In genomic region chr11:5011480-5011879, GRCm38 (mm10) we compare ENCODE assay signal across 33 mouse cellular contexts. TPM values are rescaled to one million over a fixed set of nuclear protein-coding genes. Genes with fewer than 3 reads are reported as not detected.
A peak's percentile ranks its signal among the peaks of the same experiment; 100 is the strongest.
DNase-seq lines count a peak whose midpoint lies in the region; ATAC-seq and TF ChIP-seq lines count a peak whose summit lies in the region.
"Had no signal": no experiment of that assay in that cellular context is flagged by ENCODE, and none has a peak within 500 bp of the region (broad histone marks: within the 10 kb centered on the region; RNA-seq: fewer than 3 reads in every experiment).

No protein-coding gene starts in this region.

- TF ChIP-seq EP300 in liver, embryonic 14.5 days (IDR thresholded peaks at IDR 0.05; ENCODE audit: low read depth): no peak

- H3K4me1 ChIP-seq in heart, embryonic 15.5 days (replicated peaks): no peaks in the 10 kb centered on the region
- H3K4me1 ChIP-seq in brown adipose tissue, adult 24 weeks (ENCODE audit: control insufficient read depth, insufficient read depth, insufficient read length, low read length): no peaks in the 10 kb centered on the region
- peaks cover 38 to 39% of the 10 kb centered on the region in 2 experiments for H3K4me1 ChIP-seq in liver, embryonic 14.5 days (replicated peaks; ENCODE audit: control insufficient read depth in 2 of 2, insufficient read depth in 2 of 2, low read length in 1 of 2)
- H3K4me1 ChIP-seq: embryonic facial prominence, embryonic 12.5 days; hindbrain, embryonic 10.5 days; hindbrain, embryonic 15.5 days; limb, embryonic 12.5 days; neural tube, embryonic 12.5 days had no signal

- WGBS in heart, embryonic 15.5 days: 71% methylated on average over 1 of the region's 1 CpGs
- 56% methylated on average over 1 of the region's 1 CpGs for WGBS in liver, embryonic 14.5 days (ENCODE audit: insufficient replicate concordance)

- no peak for ATAC-seq in heart, embryonic 15.5 days (replicated peaks; ENCODE audit: insufficient number of reproducible peaks, insufficient read depth, low FRiP score, low read depth)
- ATAC-seq in liver, embryonic 14.5 days (ENCODE audit: insufficient read depth): no peak
- ATAC-seq: forebrain, embryonic 16.5 days; midbrain, embryonic 16.5 days had no signal

- H3K9ac ChIP-seq in heart, embryonic 15.5 days: no peak overlapping the region; the same call in 1 of the 2 replicates
- H3K9ac ChIP-seq in liver, embryonic 14.5 days (replicated peaks): no peak overlapping the region
- H3K9ac ChIP-seq: embryonic facial prominence, embryonic 12.5 days; hindbrain, embryonic 15.5 days; limb, embryonic 12.5 days; neural tube, embryonic 12.5 days had no signal

- H3K27me3 ChIP-seq in heart, embryonic 15.5 days: no peaks in the 10 kb centered on the region
- H3K27me3 ChIP-seq in liver, embryonic 14.5 days (ENCODE audit: control insufficient read depth, insufficient read depth, low read length): no peaks in the 10 kb centered on the region
- H3K27me3 ChIP-seq: embryonic facial prominence, embryonic 12.5 days; hindbrain, embryonic 15.5 days; limb, embryonic 12.5 days; neural tube, embryonic 12.5 days had no signal

- H3K4me2 ChIP-seq in heart, embryonic 15.5 days: no peak overlapping the region
- H3K4me2 ChIP-seq in liver, embryonic 14.5 days (ENCODE audit: low read depth): peak overlapping the region; percentile 36
- H3K4me2 ChIP-seq: embryonic facial prominence, embryonic 12.5 days; hindbrain, embryonic 15.5 days; limb, embryonic 12.5 days; midbrain, embryonic 11.5 days; neural tube, embryonic 12.5 days had no signal

- H3K36me3 ChIP-seq in heart, embryonic 15.5 days: peaks cover 35% of the 10 kb centered on the region; the same call in 1 of the 2 replicates
- H3K36me3 ChIP-seq in liver, embryonic 14.5 days (replicated peaks; ENCODE audit: control insufficient read depth, insufficient read depth, low read depth): peaks cover 48% of the 10 kb centered on the region

- no peaks in the 10 kb centered on the region for H3K9me3 ChIP-seq in heart, embryonic 15.5 days (replicated peaks)
- no peaks in the 10 kb centered on the region for H3K9me3 ChIP-seq in liver, embryonic 14.5 days (ENCODE audit: control insufficient read depth, low read length)
- H3K9me3 ChIP-seq: embryonic facial prominence, embryonic 12.5 days; heart, embryonic 10.5 days; hindbrain, embryonic 10.5 days; hindbrain, embryonic 15.5 days; limb, embryonic 12.5 days; neural tube, embryonic 12.5 days had no signal

- TF ChIP-seq CTCF in liver, embryonic 14.5 days (IDR thresholded peaks at IDR 0.05; ENCODE audit: low read depth): no peak

- 0 out of 2 replicates have a peak overlapping the region, but pooled peaks have one; percentile 26 for H3K27ac ChIP-seq in heart, embryonic 15.5 days
- peak overlapping the region; percentile 76 for H3K27ac ChIP-seq in brown adipose tissue, adult 24 weeks (replicated peaks; ENCODE audit: low read depth, low read length)
- peak overlapping the region; percentile 33 for H3K27ac ChIP-seq in liver, embryonic 14.5 days
- H3K27ac ChIP-seq: embryonic facial prominence, embryonic 12.5 days; heart, embryonic 10.5 days; hindbrain, embryonic 10.5 days; hindbrain, embryonic 15.5 days; limb, embryonic 12.5 days; neural tube, embryonic 12.5 days; stomach, postnatal 0 days had no signal

- no peak overlapping the region for H3K4me3 ChIP-seq in heart, embryonic 15.5 days
- no peak overlapping the region for H3K4me3 ChIP-seq in brown adipose tissue, adult 24 weeks (ENCODE audit: insufficient read depth, low read depth, low read length)
- no peak overlapping the region for H3K4me3 ChIP-seq in liver, embryonic 14.5 days (ENCODE audit: insufficient read depth in 1 of 2, low read depth in 2 of 2, low read length in 2 of 2)
- H3K4me3 ChIP-seq: embryonic facial prominence, embryonic 12.5 days; heart, embryonic 10.5 days; hindbrain, embryonic 10.5 days; hindbrain, embryonic 15.5 days; limb, embryonic 12.5 days; neural tube, embryonic 12.5 days had no signal

- DNase-seq in heart, postnatal 4 days: no peak
- peak; percentile 53 for DNase-seq in 416B (ENCODE audit: low read depth)
- DNase-seq in liver, embryonic 14.5 days (ENCODE audit: low read depth in 3 of 3, low spot score in 3 of 3): no peak
- no peak for DNase-seq in spleen, postnatal 14 days (ENCODE audit: low spot score in 2 of 2)
- DNase-seq in left cerebral cortex, adult 8-10 months (ENCODE audit: low spot score in 2 of 2): no peak
- DNase-seq in frontal cortex, postnatal 14 days (ENCODE audit: low spot score in 2 of 2): no peak
- DNase-seq: adrenal gland, adult 2 months; B cell, adult 2 months; cerebellum, adult 11-12 months; cerebellum, adult 9-11 months; embryo, embryonic 11 days; gastrocnemius, postnatal 14 days; kidney, adult 8-10 months; kidney, postnatal 10 days; layer of hippocampus, adult 9-11 months; lung, adult 2 months; lung, postnatal 10 days; right cerebral cortex, adult 18-20 months; spleen, adult 18-20 months; thymus, adult 18-20 months; thymus, postnatal 4 days had no signal

RNA-seq across cellular contexts. Expression of gene Ap1b1, which starts 24.9 kb away (rescaled TPM):
- 32.1 and 44.9 TPM in 2 replicates for polyA plus RNA-seq in heart, embryonic 15.5 days (2015; fragmentation: Nextera tagmentation; extraction: Ambion mirVana)
- total RNA-seq in heart, postnatal 4 days (2021): 10 to 100 TPM; 45.6 to 45.7 TPM
- polyA plus RNA-seq in brown adipose tissue, adult 24 weeks (2012; ENCODE audit: insufficient read depth, insufficient read length, missing spikeins): 27.0 and 49.5 TPM in 2 replicates
- polyA plus RNA-seq in liver, embryonic 14.5 days (2012; rRNA removed): 54.1 and 58.8 TPM in 2 replicates
- 64.1 and 77.8 TPM in 2 replicates for polyA plus RNA-seq in liver, embryonic 14.5 days (2014; fragmentation: Nextera tagmentation; extraction: Ambion mirVana)
- 100 to 1,000 TPM; 152 to 184 (median 173) TPM for total RNA-seq in left cerebral cortex, adult 8-10 months (2022)

RNA-seq across cellular contexts. Expression of gene Rasl10a, which starts 46.4 kb away (rescaled TPM):
- 0.96 and 1.1 TPM in 2 replicates for polyA plus RNA-seq in heart, embryonic 15.5 days (2015; fragmentation: Nextera tagmentation; extraction: Ambion mirVana)
- 1 to 10 TPM in 1 of 2 experiments, under 1 TPM in 1; 0.41 to 1.0 TPM for total RNA-seq in heart, postnatal 4 days (2021)
- polyA plus RNA-seq in brown adipose tissue, adult 24 weeks (2012; ENCODE audit: insufficient read depth, insufficient read length, missing spikeins): 0.95 and 3.4 TPM in 2 replicates
- 0.21 and 0.32 TPM in 2 replicates for polyA plus RNA-seq in liver, embryonic 14.5 days (2012; rRNA removed)
- 0.34 and 0.38 TPM in 2 replicates for polyA plus RNA-seq in liver, embryonic 14.5 days (2014; fragmentation: Nextera tagmentation; extraction: Ambion mirVana)
- 10 to 100 TPM; 49.0 to 60.5 (median 53.2) TPM for total RNA-seq in left cerebral cortex, adult 8-10 months (2022)

RNA-seq across cellular contexts. Expression of gene Gas2l1, which starts 53.6 kb away (rescaled TPM):
- 19.4 and 28.2 TPM in 2 replicates for polyA plus RNA-seq in heart, embryonic 15.5 days (2015; fragmentation: Nextera tagmentation; extraction: Ambion mirVana)
- total RNA-seq in heart, postnatal 4 days (2021): 10 to 100 TPM; 20.3 to 22.1 TPM
- polyA plus RNA-seq in brown adipose tissue, adult 24 weeks (2012; ENCODE audit: insufficient read depth, insufficient read length, missing spikeins): 17.7 and 20.5 TPM in 2 replicates
- 10.9 and 11.3 TPM in 2 replicates for polyA plus RNA-seq in liver, embryonic 14.5 days (2012; rRNA removed)
- polyA plus RNA-seq in liver, embryonic 14.5 days (2014; fragmentation: Nextera tagmentation; extraction: Ambion mirVana): 12.1 and 17.1 TPM in 2 replicates
- 10 to 100 TPM; 71.8 to 78.4 (median 75.3) TPM for total RNA-seq in left cerebral cortex, adult 8-10 months (2022)

Comparison
In these comparisons a context has a peak if more than half of its experiments do, and no peak if none do; other contexts are left out.
1. H3K27ac ChIP-seq: peak in every context shown above with its lines; median percentile 76 in brown adipose tissue, adult 24 weeks; 33 in liver, embryonic 14.5 days; 26 in heart, embryonic 15.5 days.